Mouse (Mus musculus): ENCODE data around the gene Tlr4.

DNA sequence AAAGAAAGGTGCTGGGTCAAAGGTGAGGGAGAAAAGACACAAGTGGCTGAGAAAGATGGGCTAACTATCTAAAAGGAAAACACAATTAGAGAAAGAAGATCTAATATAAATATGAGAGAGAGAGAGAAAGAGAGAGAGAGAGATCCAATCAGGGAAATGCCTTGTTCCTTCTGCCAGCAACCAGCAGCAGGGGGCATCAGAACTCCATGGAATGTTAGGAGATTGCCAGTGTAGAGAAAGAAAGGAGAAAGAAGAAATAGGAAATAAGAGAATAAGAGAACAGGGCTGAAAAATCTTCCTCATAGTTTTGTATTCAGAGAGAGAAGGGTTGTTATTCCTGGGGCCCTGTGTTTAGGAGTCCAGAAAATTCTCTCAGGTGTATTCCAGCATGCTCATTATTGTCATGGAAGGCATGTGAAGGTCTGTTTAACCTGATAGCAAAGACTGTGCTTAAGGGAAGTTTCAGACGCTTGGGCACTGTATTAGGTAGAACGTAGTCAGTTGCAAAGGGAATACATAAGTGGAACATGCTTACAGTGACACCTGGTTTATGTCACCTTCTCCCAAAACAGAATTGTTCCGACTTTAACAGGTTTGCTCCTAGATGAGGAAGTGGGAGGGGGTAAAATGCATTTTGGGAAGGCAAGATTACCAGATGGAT lies 96.4 kb downstream of the Tlr4 start:
- TF ChIP-seq CTCF (IDR thresholded peaks at IDR 0.05; ENCODE audit: control insufficient read depth, insufficient read depth, low read length) = no peak
- TF ChIP-seq POLR2A (IDR thresholded peaks at IDR 0.05; ENCODE audit: borderline replicate concordance, control insufficient read depth, low read depth, low read length) = no peak

Data from bone marrow, adult 2 months (tissue).